Mouse (Mus musculus) fibroblast of lung, adult 2 months (primary cell): ENCODE measurements around the gene Gm20390.
"Not testable (repeated sequence)": the region's sequence is repeated elsewhere in the genome, so short reads cannot be mapped to it uniquely, and the experiment has no call there.

Source experiments
- DNase-seq: peaks from one replicate; pipeline ENCODE4 v3.0.0-alpha.2; 2011; ENCODE audit warnings: low read depth

The Gm20390 gene

DNA sequence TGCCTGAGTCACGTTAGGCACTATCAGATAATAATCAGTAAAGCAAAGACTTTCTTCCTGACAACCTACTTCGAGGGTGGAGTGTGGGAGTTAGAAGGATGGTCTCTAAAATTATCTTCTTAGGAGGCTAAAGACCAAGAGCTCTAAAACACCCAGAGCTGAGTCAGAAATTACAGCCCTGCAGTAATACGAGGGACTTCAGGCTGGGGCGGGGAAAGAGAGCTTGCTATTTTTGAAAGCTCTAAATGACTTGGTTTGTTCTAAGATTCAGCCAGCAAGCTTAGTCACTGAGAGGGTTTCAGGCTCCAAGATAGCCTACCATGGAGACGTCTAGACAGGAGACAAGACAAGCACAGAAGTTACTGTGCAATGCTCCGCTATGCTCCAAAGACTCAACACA, 2.7 kb downstream of the Gm20390 start:
- DNase-seq, result no peak

DNA sequence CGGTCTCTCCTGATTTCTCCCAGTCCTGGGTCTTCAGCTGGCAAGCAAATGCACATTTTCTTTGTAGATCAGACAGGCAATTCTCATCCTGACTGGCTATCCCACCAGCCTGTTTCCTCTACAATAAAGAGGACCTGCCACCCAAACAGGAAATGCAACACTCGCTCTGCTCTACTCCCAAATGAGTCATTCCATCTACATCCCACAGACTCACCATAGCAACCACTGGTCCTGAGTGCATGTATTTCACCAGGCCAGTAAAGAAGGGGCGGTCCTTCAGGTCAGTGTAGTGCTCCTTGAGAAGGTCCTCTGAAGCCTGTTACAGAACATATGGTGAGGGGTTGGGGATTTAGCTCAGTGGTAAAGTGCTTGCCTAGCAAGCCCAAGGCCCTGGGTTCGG, 5.1 kb downstream of the Gm20390 start:
- DNase-seq, result no peak

DNA sequence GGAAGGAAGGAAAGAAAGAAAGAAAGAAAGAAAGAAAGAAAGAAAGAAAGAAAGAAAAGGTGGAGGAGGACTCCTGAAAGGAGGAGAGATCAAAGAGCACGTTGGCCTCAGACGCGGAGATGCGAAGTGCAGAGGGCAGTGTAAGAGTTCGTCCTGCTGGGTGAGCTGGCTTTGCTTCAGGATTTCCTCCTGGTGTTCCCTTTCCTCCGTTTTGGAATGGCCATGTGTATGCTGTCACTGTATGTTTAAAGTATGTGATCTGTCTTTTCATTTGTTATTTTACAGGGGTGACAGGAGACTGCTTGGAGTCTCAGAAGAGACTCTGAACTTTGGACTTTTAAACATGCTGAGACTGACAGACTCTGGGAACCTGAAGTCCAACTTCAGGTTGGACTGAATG, 6.6 kb downstream of the Gm20390 start:
- DNase-seq, result no peak

DNA sequence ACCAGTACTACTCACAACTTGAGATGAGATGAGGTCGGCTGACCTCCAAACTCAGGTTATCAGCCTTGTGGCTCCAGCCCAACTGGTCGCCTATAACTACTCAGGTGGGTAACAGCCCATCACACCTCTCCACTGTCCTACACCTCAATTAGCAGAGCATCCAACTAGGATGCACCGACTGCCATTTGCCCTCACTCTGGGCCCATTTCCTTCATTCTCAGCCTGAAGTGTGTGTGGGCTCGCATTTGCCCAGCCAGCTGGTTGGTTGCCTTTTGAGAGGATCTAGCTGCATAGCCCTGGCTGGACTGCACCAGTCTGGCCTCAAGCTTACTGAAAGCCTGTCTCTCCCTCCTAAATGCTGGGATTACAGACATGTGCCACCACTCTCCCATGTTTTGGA, 10.3 kb downstream of the Gm20390 start:
- no peak for DNase-seq

DNA sequence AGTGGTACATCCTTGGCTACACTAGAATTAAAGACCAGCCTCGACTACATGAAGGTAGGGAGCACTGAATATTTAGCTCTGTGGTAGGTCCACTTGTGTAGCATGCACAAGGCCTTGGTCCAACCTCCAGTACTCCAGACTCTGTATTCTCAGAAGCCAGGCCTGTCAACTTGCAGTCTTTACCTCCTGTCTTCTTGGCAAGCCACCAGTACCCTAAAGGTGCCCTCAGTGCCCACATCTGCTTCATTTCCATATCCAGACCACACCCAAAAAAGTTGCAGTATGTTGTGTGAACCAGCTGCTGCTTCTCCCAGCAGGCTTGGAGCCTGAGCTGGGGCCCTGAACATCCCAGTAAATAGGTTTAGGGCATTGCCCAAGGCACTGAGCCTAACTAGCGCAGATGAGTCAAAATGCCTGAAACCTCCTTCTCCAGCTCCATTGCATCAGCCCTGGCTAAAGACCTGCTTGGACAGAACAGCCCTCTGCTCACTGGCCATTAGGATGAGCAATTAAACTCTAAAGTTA, 11.0 kb downstream of the Gm20390 start:
- no peak for DNase-seq

DNA sequence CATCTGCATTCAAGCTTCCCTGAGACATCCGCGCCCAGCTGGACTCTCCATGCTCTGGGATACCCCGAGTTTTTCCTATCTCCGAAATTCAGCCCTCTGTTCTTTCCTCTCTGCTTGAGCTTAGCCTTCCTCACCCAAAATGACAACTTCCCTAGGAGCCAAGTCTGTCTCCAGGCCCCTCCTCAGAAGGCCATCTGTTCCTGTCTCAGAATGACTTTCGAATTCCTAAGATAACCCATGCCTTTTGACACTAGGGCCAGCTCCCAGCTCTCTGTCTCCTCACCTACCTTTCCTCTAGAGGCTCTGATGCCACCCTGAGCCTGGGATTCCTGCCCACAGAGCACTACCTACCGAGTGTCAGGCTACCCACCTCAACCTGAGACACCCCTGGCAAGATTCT, 11.9 kb downstream of the Gm20390 start, which contains the start of gene Nme2:
Gene Nme2 (minus strand): TSS at position 101 of the 400 bp plus-strand sequence.
- no peak for DNase-seq

DNA sequence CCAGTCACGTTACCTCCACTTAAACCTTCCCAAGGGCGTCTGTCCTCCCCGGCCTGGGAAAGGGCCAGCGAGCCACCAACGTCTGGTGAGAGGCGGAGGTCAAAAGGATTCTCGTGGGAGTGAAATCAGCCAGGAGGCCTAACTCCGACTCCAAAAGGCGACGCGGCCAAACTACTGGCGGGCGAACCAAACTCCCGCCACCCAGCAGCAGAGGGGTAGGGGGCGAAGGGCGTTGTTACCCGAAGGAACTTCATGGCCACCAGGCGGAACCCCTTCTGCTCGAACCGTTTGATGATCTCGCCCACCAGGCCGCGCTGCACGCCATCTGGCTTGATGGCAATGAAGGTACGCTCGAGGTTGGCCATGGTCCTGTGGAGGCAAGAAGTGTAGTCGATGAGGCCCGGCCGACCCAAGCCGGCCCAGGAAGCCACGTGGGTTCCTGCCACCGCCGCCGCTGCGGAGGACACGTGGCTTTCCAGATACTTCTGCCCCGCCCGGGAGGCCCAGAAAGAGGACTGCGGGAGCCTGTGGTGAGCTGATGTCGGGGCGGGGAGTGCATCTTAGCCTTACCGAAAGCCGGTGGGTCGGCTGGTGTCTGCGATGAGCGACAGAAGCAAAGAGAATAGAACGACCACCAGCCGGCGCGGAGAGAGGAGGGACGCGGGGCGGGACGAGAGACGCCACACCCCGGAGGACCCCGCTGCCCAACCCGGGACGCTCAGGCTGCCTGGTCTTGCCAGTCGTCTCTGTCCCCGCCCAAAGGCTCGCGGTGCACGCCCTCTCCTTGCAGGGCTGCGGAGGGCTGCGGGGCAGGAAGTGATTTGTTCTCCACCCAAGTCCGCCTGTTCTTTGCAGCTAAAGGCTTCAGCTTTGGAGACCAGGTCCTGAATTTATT, 12.6 kb downstream of the Gm20390 start:
- DNase-seq, result peak; percentile 80

DNA sequence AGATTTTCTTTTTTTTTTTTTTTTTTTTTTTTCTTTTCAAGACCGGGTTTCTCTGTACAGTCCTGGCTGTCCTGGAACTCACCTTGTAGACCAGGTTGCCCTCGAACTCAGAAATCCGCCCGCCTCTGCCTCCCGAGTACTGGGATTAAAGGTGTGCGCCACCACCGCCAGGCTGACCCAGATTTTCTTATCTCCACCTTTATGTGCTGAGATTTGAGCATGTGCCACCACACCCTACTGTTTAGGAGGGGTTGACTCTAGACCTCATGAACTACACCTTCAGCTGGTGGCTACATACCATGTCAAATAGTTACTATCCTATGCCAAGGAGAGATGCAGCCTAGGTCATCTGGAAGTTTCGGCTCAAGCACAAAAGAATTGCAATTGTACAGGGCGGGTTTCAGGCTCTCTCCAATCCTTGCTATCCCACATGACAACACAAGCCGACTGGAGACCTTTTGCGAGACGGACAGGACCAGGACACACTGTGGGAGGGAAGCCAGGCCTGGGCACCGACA, 13.3 kb downstream of the Gm20390 start:
- no peak for DNase-seq

DNA sequence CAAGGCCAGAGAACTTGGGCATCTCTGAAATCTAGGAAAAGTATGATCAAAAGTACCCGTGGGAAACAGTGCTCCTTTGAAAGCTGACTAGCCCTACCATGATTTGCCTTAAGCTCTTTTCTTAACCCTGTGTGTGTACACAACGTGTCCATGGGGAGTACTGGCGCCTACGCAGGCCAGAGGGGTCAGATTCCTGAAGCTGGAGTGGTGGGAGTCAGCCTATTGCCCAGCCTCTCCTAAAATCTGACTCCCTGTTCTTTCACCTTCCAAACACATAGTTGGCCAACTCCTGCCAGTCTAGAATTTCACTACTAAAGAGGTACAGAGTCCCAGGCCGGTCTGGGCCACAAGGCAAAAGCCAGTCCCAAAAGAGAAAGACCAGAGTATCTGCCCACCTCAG, 15.7 kb downstream of the Gm20390 start:
- no peak for DNase-seq

DNA sequence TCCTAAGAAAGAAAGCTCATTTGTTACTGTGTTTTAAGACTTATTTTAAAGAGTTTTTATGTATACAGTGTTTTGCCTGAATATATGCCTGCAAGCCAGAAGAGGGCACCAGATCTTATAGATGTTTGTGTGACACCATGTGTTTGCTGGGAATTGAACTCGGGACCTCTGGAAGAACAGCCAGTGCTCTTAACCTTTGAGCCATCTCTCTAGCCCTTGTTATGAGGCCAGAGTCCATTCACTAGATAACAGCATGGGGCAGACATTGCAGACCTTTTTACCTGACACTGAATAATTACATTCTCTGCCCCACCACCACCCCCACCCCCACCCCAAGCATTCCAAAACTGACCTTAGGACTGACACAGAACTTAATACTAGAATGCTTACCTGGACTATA, 18.0 kb downstream of the Gm20390 start:
- no peak for DNase-seq

DNA sequence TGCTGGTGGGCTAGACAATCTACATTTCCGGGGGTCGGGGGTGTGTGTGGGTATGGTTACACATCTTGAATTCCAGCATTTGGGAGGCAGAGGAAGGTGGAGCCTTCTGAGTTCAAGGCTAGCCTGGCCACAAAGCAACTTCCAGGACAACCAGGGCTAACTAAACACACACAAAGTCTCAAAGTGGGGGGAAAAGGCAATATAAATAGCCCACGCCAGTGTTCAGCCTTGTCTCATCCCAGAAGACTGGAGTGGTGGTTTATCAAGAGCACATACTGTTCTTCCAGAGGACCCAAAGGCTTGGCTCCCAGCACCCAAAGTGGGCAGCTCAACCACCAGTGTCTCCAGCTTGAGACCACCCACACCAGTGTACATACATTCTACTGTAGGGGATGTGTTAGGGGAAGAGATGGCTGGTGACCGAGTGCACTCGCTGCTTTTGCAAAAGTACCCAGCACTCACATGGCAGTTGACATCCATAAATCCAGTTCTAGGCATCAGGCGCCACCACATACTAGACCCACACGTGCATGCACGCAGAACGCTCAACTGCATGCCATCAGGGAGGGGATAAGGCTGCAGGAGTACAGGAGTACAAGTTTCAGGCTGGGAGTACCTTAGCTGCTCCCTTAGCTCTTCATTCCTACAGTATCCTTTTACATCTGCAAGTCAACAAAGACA, 19.1 kb downstream of the Gm20390 start:
- DNase-seq, result no peak

DNA sequence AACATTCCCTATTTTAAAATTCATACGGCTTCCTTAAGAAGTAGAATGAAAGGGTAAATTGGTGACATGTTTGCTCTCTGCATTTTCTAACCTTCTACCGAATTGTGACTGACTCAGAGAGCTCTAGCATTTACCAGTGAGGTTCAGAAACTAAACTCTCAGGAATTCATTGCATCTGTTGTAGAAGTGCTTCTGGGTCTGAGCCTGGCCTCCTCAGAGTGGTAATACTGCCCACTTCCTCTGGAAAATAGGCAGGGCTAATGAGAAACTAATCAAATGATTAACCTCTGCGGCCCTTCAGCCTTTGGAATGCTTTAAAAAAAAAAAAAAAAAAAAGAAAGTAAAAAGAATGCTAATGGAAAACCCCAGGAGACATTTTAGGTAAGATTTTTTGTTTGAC, 23.1 kb downstream of the Gm20390 start:
- no peak for DNase-seq

DNA sequence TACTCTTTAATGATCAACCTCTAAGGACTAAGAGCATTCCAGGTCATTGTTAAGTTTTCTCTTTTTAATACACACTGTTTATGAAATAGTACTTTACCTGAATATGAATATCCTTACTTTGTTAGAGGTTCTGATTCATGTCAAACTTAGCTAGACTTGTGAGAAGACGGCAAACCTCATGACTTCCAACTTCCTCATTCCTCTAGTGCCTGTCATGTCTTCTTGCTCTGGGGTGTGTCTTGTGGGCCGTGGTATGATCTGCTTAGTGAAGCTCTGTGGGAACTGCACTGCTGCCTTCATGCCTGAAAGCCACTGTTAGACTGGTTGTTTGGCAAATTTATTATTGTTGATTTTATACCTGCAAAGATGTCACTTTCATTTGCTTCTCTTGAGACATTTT, 27.2 kb downstream of the Gm20390 start:
- DNase-seq, result no peak

DNA sequence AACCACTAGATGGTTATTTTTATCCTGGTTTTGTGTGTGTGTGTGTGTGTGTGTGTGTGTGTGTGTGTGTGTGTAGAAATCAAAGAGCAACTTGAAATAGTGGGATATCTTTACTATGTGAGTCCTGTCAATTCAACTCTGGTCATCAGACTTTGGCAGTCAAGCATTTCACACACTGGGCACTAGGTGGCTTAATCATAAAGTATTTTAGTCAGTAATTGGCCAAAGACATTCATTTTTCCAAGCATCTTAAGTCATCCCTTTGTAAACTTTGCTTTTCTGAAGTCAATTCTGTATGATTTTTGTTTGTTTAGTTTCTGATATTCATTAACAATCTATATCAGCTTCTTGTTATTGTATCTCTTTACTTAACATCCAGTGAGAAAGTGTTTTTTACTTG, 39.0 kb downstream of the Gm20390 start:
- no peak for DNase-seq

DNA sequence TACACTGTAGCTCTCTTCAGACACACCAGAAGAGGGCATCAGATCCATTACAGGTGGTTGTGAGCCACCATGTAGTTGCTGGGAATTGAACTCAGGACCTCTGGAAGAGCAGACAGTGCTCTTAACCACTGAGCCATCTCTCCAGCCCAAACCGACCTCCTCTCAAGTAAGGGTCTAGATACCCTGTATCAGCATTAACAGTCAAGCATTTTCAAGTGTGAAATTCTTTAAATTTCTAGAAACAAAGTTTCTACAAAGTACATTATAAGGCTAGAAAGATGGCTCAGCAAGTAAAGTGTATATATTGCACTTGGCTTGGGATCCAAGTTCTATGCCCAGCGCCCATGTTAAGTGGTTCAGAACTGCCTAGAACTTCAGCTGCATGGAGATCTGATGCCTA, 53.1 kb downstream of the Gm20390 start:
- DNase-seq, result not testable (repeated sequence)

DNA sequence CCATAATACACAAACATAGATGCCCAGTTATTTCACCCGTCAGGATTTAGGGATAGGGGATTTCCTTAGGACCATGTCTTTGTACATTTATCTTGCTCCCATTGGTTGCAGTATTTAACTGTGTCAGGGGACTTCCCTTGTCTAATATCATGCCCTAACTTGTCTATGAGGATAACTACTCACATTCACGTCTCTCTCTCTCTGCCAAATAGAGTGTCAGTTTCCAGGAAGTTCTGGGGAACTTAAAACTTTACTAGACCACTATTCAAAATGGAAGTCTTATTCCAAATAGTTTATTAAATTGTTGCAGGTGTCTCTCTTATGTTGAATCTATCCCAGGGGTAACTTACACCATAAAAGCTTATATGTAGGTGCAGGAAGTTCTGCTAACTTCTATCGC, 56.5 kb downstream of the Gm20390 start:
- DNase-seq, result no peak

DNA sequence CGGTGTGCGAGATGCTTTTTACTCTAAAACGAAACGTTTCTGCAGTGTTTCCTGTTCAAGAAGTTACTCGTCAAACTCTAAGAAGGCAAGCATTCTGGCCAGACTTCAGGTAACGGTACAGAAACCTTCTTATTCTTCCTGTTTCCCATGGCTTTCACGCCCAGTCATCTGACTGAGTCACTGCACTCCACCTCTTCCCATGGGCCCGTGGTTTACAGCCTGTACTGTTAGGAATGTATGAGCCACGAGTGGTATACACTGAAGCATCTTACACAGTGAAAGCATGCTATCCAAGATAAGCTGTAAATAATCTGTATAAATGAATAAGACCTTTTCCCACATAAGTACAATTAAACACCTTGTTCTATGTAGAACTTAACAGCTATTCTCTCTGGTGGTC, 59.3 kb downstream of the Gm20390 start:
- DNase-seq, result peak; percentile 75

DNA sequence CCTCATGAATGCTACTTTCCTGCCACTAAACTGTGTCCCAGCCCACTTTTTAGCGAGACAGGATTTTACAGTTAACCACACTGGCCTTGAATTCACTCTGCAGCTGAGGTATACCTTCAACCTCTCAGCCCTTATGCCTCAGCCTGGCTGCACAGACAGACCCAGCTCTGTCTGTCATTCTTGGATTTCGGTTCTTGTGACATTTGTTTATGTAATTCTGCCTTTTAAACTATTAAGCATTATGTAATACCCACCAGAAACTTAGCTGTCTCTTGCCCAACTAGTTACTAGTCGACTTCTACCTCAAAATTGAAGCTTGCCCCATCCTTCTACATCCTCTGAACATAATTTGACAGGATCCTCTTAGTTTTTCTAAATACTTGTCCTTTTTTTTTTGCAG, 60.3 kb downstream of the Gm20390 start:
- no peak for DNase-seq

DNA sequence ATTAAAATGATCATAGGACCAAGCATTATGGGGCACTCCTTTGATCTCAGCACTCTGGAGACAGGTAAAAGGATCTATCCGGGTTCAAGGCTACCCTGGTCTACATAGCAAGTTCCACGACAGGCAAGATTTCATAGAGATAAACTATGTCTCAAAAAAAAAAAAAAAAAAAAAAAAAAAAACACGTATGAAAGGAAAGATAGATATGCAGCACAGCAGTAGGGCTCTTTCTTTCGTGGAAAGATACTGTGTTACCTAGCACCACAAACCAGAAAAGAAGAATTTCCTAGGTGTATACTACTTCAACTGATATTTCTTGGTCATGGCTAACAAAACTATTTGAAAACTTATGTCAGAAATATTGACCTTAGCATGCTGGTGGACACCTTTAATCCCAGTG, 61.3 kb downstream of the Gm20390 start:
- no peak for DNase-seq
